Mouse (Mus musculus) liver, adult 2 months (tissue): ENCODE results near the gene Prkcz.

Source experiments
- CTCF ChIP-seq: fragments of 200-500 bp; IDR thresholded peaks from 2 replicates; pipeline ENCODE4 v1.5.1; 2011; ENCODE audit warnings: low read depth, low read length, control low read depth
- POLR2A ChIP-seq: fragments of 200-500 bp; IDR thresholded peaks from 2 replicates; pipeline ENCODE4 v1.6.1; 2011; ENCODE audit warnings: low read length, control low read depth; ENCODE audit not compliant: insufficient read depth; ENCODE audit errors: extremely low read depth

- TF ChIP-seq POLR2A: no peak
- TF ChIP-seq CTCF: no peak
These were observed 114.5 kb downstream of the Prkcz start for GRCm38 (mm10) chr4:155246691-155247105.
